Mouse (Mus musculus): ENCODE measurements around the gene Gm49380.

Gm49380 gene

GRCm38 (mm10) chr9:44075276-44075995 is 37.9 kb downstream of the Gm49380 start:
- no peak for DNase-seq (ENCODE audit: low read depth)

- peak; percentile 67 for DNase-seq (ENCODE audit: low read depth)
Observed at GRCm38 (mm10) chr9:44074395-44075275, 38.7 kb downstream of the Gm49380 start.

DNA sequence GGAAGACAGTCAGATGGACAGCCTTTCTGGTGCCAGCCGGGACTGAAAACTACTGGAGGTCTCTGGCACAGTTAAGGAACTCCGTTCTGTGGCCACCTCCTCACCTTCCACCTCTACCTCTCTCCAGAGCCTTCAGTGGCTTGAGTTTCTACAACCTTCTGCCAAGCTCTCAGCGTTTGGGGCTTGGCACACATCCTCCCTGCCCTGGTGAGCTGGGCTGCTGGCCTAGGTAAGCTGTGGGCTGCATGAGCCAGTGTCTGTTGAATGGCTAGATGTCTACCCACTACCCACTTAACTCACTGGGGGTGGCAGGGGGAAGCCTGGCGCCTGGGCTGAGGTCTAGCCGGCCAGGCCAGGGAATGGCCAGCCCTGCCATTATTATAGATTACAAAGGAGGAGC is 40.2 kb downstream of the Gm49380 start:
- no peak for DNase-seq (ENCODE audit: low read depth)

DNA sequence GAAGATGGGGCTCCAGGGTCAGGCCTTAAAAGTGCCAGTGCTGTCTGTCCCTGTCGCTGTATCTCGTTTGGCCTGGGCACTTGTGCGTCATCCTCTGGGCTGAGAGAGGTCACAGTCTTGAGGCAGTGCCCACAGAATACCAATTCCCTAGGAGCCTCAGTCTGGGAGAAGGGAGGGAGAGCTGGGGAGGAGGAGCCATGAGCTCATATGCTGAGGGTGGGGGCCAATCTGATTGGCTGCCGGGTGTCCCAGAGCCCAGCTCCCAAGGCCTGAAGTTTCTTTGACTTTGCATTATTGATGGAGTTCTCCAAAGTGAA is 40.7 kb downstream of the Gm49380 start:
- no peak for DNase-seq (ENCODE audit: low read depth)

DNA sequence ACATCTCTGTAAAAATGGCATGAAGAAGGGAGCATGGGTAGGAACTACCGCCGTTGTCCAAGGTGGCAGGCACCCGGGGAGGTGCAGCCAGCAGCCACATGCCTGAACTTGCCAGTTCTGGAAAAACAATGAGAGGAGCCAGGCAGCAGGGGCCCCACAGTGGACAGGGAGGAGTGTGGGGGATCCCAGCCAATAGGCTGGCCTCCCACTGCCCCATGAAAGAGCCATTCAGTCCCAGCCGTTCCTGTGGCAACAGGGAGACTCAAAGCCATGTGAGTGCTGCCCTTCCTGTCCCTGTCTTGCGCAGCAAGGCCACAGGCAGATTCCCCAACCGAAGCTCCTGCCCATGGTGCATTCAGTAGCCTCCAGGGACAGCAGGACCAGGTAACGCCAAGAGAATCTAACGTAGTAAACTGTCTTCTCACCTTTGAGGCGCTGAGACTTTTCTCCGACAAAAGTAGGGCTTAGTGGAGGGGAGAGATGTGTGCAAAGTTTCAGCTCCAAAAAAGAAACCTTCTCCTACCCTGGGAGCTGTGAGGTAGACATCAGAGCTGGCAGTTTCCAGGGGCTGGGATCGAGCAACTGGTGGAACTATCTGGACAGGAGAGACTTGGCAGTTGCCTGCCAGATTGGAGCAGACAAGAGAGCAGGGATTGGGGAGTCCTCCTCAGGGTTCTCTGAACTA is 41.2 kb downstream of the Gm49380 start:
- no peak for DNase-seq (ENCODE audit: low read depth)

DNA sequence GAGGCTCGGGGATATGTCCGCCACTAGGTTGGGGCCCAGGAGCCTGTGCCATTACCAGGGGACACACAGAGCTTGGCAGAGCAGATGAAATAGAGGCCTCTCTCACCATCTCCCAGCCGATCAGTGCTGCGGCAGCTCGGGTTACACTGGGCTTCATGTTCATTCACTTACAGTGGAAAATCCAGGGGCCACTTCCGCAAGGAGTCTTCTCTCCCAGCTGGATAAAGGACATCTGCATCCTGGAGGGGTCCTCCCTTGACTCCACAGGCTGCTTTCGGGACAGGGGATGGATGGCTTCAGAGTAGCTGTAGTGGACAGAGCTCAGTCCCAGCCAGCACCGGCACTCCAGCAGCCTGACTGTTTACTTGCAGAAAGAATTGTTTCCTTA is 42.5 kb downstream of the Gm49380 start:
- DNase-seq (ENCODE audit: low read depth), result no peak

- no peak for DNase-seq (ENCODE audit: low read depth)
Observed at GRCm38 (mm10) chr9:44070113-44070843, 43.0 kb downstream of the Gm49380 start.

- DNase-seq (ENCODE audit: low read depth), result no peak
Observed at GRCm38 (mm10) chr9:44069252-44069651, 44.0 kb downstream of the Gm49380 start.

DNA sequence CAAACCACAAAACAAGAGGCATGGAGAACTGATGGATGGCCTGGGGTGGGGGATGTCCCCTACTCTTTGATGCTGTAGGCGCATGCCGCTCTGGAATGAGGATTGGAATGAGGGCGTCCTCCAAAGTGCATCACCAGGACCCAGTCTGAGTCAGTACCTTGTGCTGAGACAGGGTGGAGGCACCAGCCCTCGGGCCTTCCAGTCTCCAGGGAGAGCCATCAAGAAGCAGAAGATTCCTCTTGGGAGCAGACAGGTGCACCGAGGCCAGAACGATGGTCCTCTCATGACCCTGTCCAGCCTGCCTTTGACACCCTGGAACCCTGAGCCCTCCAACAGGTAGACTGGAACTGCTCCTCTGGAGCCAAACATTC is 45.4 kb downstream of the Gm49380 start:
- no peak for DNase-seq (ENCODE audit: low read depth)

- DNase-seq (ENCODE audit: low read depth), result no peak
Observed at GRCm38 (mm10) chr9:44067241-44067959, 45.9 kb downstream of the Gm49380 start.

DNA sequence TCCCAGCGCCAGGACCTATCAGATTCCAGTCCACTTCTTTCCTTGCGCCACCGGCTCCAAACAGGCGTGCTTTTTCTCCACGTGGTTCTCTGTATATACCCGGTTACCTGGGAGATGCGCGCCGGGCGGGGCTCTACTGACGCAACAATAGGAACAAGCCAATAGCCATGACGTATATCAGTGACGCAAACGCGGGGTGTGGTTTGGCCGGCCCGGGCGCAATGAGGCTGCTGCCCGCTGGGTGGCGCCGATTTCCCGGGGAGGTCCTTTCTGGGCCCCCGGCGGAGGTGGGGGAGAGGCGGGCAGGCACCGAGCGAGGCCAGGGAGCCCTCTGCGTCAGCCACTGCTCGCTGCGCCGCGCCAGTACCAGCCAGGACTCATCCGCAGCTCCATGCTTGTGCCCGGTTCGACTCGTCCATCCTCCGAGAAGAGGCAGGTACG is 46.5 kb downstream of the Gm49380 start, which contains the start of gene Usp2:
TSS of gene Usp2 (plus strand) at position 237 of the 441 bp plus-strand sequence.
- DNase-seq (ENCODE audit: low read depth), result peak; percentile 100

- no peak for DNase-seq (ENCODE audit: low read depth)
Observed at GRCm38 (mm10) chr9:44065177-44065576, 48.1 kb downstream of the Gm49380 start.

DNA sequence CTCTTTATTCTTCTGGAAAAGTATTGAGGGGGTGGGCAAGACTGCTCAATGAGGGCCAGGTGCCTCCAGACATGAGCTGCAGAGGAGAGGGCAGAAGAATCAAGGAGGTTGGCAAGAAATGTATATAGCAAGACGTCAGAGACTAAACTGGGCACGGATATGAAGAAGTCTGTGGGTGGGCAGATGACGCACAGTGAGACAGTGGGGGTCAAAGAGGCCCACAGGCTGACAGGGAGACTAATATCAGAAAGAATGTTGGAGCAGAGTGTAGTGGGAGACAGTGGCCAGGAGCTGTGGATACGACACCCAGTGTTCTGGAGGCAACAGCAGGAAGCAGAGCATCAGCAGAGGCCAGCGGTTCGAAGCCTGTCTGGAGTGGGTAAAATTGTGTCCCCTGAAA is 54.7 kb downstream of the Gm49380 start:
- DNase-seq (ENCODE audit: low read depth), result no peak

- no peak for DNase-seq (ENCODE audit: low read depth)
Observed at GRCm38 (mm10) chr9:44053936-44054335, 59.4 kb downstream of the Gm49380 start.

- peak; percentile 64 for DNase-seq (ENCODE audit: low read depth)
Observed at GRCm38 (mm10) chr9:44052855-44053254, 60.4 kb downstream of the Gm49380 start.

DNA sequence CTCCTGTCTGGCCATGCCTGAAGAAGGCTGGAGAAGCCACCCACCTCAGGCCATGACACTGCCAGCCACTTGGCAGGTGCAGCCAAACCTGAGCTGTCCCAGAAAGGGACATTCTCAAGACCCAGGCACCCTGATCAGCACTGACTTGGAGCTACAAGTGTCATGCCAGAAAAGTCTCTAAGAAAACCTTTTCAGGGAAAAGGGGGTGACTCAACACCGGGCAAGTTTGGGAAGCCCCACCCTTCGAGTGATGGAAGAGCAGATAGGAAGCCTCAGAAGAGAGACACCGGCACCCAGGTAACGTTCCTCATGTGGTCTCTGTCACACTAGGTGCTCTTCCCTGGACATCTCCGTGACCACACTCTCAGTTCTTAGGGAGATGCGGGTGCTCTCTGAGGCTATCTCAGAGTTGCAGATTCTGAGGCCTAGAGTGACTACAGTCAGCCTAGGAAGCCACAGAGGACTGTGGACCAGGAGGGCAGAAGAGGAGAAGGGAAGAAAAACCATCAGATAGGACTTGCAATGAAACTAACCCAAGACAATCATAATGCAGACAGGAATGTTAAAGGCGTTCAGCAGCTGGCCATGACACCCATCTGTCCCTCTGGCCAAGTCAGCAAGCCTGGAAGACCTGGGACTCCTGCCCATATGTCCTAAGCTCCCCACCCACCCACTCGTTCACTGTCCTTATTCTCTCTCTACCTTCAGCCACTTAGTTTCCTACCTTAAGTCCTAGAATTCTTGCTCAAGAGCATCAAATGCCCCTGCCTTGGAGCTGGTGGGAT is 63.7 kb downstream of the Gm49380 start:
- no peak for DNase-seq (ENCODE audit: low read depth)

GRCm38 (mm10) chr9:44048541-44049380 is 64.5 kb downstream of the Gm49380 start:
- no peak for DNase-seq (ENCODE audit: low read depth)

DNA sequence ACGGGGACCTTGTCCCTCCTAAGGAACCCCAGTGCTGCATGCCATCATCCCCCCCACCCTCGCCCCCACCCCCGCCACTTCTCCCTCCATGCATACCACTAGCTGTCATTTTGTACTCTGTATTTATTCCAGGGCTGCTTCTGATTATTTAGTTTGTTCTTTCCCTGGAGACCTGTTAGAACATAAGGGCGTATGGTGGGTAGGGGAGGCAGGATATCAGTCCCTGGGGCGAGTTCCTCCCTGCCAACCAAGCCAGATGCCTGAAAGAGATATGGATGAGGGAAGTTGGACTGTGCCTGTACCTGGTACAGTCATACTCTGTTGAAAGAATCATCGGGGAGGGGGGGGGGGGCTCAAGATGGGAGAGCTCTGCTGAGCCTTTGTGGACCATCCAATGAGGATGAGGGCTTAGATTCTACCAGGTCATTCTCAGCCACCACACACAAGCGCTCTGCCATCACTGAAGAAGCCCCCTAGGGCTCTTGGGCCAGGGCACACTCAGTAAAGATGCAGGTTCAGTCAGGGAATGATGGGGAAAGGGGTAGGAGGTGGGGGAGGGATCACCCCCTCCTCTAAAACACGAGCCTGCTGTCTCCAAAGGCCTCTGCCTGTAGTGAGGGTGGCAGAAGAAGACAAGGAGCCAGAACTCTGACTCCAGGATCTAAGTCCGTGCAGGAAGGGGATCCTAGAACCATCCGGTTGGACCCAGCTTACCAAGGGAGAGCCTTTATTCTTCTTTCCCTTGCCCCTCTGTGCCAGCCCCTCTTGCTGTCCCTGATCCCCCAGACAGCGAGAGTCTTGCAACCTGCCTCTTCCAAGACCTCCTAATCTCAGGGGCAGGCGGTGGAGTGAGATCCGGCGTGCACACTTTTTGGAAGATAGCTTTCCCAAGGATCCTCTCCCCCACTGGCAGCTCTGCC is 65.5 kb downstream of the Gm49380 start:
- no peak for DNase-seq (ENCODE audit: low read depth)

DNA sequence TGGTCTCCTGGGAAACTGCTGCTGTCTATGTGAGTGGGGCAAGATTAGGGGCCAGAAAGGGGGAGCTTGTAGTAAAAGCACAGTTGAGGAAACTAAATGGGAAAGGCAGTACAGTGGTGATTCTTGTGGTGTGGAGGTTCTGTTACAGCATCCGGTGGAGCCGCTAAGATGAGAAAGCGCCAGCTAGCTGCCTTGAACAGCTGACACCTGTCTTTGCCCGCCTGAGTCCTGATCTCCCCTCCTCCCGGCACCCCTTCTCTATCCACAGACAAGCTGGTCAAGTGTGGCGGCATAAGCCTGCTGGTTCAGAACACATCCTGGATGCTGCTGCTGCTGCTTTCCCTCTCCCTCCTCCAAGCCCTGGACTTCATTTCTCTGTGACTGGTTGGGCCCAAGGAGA is 66.2 kb downstream of the Gm49380 start:
- peak; percentile 76 for DNase-seq (ENCODE audit: low read depth)
